Mouse (Mus musculus) heart, postnatal 25 days (tissue): ENCODE results near the gene Crisp3. TPM values are rescaled to one million over a fixed set of nuclear protein-coding genes. Genes with fewer than 3 reads are reported as not detected.
"Not testable (repeated sequence)": the region's sequence is repeated elsewhere in the genome, so short reads cannot be mapped to it uniquely, and the experiment has no call there.

Experiments used
- DNase-seq: peaks from one replicate; pipeline ENCODE4 v3.0.0; 2022; ENCODE audit warnings: low spot score
- intact Hi-C: fragments of 180-260 bp; cut with DNase I; formaldehyde crosslinking; loops from one replicate; pipeline ENCODE4 v1.15.1; 2025
- total RNA-seq, 2 experiments: library from RNA; stranded (reverse); gene quantifications; 2 replicates each; pipeline ENCODE4 v1.2.3; 2021

Gene Crisp3
- total RNA-seq = not detected

DNA sequence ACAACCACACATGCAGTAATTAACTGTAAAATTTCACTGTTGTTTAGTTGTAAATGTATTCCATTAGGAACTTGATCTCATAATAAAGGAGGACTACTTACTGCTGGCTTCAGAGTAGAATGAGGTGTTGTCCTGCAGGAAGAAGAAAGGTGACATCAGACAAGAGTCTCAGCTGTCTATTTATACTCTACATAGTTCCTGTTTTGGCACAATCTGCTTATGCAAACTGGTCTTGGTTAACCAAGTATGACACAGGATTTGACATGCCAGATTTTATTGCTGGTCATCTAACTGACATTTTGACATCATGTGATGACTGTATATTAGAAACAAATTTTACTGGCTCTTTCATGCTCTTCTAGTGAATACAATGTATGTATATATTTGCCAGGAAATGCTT, at the start of gene Crisp3:
Gene Crisp3 (minus strand): TSS at position 154 of the 400 bp plus-strand sequence.
- no peak for DNase-seq
- intact Hi-C loops = no loop called here

DNA sequence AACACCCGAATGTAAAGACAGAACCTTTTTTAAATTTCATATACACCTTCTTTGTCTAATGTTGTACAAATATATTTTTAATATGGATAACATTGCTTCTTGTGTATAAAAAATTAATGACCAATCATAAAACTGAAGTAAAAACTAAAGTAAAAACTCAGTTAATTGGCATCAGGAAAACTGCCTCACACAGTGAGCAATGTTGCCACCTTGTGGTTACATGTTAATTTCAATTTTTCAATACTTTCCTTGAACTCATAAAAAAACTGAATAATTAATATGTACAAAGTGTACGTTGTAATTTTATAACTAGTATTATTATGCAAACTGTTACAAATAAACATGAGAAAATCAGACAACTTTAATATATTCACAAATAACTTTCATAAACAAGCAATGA, 43.3 kb upstream of the Crisp3 start:
- DNase-seq = no peak
- intact Hi-C loops = no loop called here

DNA sequence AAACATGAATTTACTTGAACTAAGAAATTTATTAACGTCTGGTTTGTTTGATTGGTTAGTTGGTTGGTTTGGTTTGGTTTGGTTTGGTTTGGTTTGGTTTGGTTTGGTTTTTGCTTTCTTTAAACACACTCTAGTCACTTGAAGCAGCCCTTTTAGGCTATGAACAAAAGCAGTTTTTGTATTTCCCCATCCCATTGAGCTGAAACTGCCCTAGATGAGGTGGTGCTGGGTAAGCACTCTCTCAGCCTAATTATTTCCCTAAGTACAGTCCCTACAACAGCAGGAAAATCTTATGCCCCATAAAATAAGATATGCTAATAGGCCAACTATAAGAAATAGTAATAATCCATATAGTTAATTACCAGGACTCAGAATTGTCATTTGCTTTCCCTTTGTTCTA, 33.4 kb upstream of the Crisp3 start:
- intact Hi-C loops = no loop called here

DNA sequence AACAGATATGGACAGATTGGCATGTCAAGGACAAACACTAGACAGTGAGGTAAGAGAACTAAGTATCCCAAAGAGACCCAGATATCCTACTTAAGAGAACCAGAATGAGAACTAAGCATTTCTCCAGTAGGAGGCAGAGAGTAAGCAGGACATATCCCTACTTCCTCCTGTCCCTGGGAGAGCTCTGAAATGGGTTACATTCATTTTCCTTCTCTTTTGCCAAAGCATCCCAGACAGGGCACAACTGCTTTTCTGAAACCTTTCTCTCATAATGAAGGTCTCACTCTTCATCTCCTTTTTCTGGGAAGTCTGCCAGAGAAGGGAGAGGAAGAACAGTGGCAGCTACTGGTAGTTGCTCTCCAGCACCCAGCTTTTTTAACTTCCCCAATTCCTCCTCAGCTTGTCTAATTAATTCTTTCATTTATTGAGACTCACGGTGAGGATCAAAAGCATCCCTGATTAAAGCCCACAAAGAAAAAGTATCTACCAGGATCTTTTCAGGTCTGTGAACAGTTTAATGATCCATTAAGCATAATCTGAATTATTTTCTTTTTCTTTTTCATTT, 32.9 kb upstream of the Crisp3 start:
- intact Hi-C loops = no loop called here
- DNase-seq = no peak

More for the DNA sequence above, 33.4 kb upstream of the Crisp3 start:
- DNase-seq = no peak

DNA sequence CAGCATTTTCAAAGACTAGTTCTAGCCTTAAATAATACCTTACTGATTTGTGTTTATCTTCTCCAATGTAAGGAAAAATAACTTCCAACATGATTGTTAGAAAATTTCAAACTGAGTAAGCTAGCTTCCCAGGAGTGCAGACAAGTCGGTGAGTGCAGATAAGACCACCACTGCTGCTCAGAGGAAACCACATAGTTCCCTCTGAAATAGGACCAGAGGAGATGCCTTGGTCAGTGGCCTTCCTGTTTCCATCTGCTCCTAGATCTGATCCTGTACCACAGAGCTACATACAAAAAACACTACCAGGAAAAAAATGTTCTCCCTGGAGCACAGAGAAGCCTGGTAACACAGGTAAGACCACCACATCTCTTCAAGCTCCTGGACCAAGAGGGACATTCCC, 10.4 kb upstream of the Crisp3 start:
- intact Hi-C loops = no loop called here
- DNase-seq = no peak

DNA sequence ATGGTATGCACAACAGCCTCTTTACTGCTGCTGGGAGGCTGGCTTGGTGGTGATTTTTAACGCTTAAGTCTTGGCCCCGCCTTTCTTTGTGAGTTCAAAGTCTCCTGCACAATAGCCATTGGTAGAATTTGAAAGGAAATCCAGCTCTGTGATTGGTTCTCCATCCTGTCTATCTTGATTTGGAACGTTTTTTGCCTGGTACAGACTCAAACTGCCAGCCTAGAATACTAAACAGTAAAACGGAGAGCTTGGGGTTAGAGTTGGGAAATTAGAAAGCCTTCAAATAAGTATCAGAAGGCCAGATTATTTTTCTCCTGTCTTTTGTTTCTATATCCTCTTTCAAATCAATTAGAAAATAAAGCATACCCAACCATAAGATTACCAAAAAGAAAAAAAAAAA, 33.5 kb downstream of the Crisp3 start, which contains the start of gene Pgk2:
Gene Pgk2 (minus strand): TSS at position 101 of the 400 bp plus-strand sequence.
- intact Hi-C loops = no loop called here
- no peak for DNase-seq

DNA sequence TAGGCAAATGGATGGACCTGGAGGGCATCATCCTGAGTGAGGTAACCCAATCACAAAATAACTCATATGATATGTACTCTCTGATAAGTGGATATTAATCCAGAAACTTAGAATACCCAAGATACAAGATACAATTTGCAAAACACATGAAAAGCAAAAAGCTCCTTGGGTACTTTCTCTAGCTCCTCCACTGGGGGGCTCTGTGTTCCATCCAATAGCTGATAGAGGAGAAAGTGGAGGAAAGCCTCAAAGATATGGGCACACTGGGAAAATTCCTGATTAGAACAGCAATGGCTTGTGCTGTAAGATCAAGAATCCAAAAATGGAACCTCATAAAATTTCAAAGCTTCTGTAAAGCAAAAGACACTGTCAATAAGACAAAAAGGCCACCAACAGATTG, 40.3 kb downstream of the Crisp3 start:
- DNase-seq, intact Hi-C loops: not testable (repeated sequence)

DNA sequence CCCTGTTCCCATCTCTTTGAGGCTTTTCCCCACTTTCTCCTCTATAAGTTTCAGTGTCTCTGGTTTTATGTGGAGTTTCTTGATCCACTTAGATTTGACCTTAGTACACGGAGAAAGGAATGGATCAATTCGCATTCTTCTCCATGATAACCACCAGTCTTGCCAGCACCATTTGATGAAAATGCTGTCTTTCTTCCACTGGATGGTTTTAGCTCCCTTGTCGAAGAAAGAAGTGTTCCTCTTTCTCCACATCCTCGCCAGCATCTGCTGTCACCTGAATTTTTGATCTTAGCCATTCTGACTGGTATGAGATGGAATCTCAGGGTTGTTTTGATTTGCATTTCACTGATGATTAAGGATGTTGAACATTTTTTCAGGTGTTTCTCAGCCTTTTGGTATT, 51.9 kb downstream of the Crisp3 start:
- intact Hi-C loops, DNase-seq: not testable (repeated sequence)

Other genes with a start within 250 kb of the Crisp3 start
- not detected for gene AC192777.2, start 146.8 kb downstream of the Crisp3 start, total RNA-seq
- not detected for gene Pgk2, start 33.6 kb downstream of the Crisp3 start, total RNA-seq
- gene Crisp1, start 76.9 kb upstream of the Crisp3 start, total RNA-seq = not detected